Mouse (Mus musculus) layer of hippocampus, adult 9-11 months (tissue): ENCODE data around the gene Itm2a.

Experiments
- DNase-seq: peaks from one replicate; pipeline ENCODE4 v3.0.0; 2022

Gene Itm2a

DNA sequence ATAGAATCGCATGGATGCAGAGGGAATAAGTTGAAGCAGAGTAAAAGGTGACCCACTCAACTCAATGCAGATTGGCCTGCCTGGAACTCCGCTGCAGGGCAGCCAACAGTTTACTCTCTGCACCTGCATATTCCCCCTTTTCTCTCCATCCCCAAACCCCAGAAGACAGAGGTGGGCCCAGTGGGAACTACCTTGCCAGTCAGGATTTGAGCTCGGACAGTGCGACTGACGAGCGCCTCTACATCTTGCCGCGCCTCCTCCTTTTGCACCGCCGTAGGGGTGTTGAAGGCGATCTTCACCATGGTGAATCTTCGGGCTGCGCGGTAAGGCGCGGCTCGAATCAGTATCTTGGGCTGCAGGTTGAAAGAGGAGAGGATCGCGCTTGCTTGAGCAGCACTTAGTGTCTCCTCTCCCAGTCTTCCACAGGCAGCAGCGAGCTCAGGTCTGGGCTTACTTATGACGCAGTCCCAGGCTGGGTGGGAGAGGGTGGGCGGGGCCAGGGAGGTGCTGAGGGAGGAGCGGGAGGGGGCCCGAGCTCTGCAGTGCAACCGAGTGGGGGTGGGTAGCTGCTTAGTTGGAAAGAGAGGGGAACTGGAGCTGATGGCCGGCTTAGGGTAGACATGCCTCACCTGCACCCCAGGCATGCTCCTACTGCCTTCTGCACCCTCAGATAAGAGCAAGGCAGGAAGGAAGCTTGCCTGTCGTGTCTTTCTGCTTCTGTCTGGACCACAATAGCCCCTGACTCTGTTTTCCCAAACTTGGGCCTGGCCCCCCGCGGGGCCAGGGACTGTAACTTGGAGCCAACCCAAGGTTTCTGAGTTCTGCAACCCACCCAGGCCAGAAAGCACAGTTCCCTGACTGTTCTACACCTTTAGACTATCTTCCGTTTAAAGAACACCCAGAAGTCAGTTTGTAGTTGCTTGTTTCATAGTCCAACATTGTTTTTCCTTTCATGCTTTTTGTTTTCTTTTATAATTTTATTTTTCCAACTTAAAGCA, at the start of gene Itm2a:
Gene Itm2a (minus strand): TSS at position 462 of the 998 bp plus-strand sequence.
- peak; percentile 3 for DNase-seq

DNA sequence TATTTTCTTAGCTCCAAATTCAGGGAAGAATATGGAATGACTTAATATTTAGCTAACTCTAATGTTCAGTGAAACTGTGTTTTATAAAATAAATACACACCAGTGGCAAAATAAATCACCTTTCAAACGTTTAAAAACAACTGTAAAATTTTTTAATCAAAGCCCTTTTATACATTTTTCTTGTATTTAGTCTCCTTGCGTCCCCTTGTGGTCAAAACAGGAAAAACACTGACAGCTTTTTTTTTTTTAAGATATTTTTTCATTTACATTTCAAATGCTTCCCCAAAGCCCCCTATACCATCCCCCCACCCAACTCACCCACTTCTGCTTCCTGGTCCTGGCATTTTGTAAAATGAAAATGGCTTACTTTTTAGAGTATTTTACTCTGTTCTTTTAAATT, 32.7 kb upstream of the Itm2a start:
- DNase-seq: no peak

DNA sequence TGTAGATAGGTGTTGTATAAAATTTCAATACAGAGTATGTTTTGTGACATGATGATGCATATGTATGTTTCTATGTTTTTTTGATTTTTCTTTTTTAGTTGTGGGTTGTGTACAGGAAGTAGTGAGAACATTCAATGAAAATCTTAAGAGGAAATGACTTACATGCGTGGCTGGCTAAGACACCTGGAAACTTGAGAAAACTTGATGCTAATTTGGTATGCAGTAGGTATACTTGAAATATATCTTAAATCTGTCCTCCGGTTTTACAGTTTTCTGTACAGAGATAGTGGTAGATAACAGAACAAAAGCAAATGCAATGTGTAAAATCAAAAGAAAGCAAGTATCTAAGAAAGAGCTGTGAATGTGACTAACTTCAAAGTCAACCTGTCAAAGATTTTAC, 18.1 kb upstream of the Itm2a start:
- no peak for DNase-seq

- no peak for DNase-seq
Observed at GRCm38 (mm10) chrX:107417345-107417744, 14.2 kb upstream of the Itm2a start.

- no peak for DNase-seq
Observed at GRCm38 (mm10) chrX:107415999-107416398, 12.8 kb upstream of the Itm2a start.

- no peak for DNase-seq
Observed at GRCm38 (mm10) chrX:107402481-107402880, 695 bp downstream of the Itm2a start.

DNA sequence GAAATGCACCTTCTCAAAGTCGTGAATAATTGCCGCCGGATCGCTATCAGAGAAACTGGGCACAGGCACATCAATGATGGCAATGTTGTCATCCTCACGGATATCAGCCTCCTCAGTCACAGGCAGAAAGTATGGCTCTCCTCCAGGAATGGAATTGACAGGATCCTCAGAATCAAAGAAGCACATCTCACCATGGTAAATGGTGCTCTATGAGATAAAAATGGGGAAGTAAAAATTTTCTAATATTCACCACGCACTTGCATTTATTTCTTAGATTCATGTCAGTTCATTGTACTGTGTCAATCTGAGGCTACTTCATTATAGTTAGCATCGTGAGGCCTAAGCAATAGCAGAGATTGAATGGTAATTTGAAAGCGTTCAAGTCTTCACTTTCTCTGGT, 4.1 kb downstream of the Itm2a start:
- no peak for DNase-seq

- no peak for DNase-seq
Observed at GRCm38 (mm10) chrX:107393256-107393655, 9.9 kb downstream of the Itm2a start.

DNA sequence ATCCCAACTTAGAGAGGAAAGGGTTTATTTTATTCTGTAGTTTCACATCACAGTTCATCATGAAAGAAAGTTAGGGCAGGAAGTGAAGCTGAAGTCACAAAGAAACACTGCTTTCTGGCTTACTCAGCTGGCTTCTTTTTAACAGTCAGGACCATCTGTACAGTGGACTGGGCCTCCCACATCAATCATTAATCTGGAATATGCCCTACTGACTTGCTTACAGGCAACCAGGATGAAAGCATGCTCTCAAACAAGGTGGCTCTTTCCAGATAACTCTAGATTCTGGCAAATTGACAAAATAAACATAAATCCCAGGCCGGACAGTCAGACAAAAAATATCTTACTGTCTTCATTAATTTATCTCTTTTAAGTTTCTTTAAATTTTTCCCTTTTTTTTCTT, 27.8 kb downstream of the Itm2a start:
- DNase-seq: no peak
